Mouse (Mus musculus) megakaryocyte progenitor cell, adult 5-6 weeks (primary cell): ENCODE data around the gene Mgst2. TPM values are rescaled to one million over a fixed set of nuclear protein-coding genes. Genes with fewer than 3 reads are reported as not detected.

Experiments used
- ATAC-seq: replicated peaks from 2 replicates; pipeline ENCODE4 v1.8.0; 2016; ENCODE audit warnings: mild to moderate bottlenecking, moderate TSS enrichment, inconsistent platforms; ENCODE audit not compliant: poor library complexity
- total RNA-seq, 2 experiments: library from RNA; stranded (forward) in 1 of 2; stranded (reverse) in 1 of 2; fragments of 157-497, 149-512 nt in 1 of 2; fragments of 200-1000 nt in 1 of 2; gene quantifications; 2 replicates each; pipeline versions ENCODE4 v1.2.3 to v1.2.4; 2015 to 2017

Mgst2 gene
- total RNA-seq, 2 experiments from 2014 or later = 44.7 to 132 TPM

DNA sequence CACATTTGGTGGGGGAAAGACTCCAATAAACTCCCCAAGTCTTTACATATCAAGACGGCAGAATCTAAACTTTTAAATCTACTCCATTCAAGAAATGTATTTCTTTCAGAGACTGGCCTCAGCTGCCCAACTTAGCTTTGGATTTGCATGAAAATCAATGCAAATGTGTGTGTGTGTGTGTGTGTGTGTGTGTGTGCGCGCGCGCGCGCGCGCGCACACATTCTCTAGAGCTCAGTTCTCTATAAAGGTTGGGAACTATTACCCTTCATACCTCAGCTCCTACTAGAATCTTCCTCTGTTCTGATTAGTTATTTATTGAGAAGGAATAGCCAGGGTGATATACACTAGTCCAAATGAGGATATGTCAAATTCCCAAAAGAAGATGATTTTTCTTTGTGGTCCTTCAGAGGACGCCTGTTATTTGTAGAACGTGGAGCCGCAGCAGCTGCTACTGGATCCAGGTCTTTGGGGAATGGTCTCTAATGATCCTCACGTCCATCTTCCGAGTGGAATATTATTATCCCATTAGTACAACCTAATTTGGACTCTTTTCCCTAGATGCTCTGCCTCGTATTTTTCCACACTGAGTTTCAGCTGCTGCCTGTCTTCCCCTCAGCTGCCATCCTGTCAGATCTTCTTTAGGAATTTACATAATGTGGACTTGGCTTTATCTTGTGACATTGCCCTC, 71.9 kb downstream of the Mgst2 start:
- ATAC-seq = no peak

Other genes with a start within 250 kb of the Mgst2 start
- 126 and 131 TPM in 2 replicates for gene Naa15, start 245.2 kb upstream of the Mgst2 start, total RNA-seq (2015)
- gene Naa15, start 245.2 kb upstream of the Mgst2 start, total RNA-seq (2017) = 69.8 and 118 TPM in 2 replicates
- 8.4 and 12.2 TPM in 2 replicates for gene Rab33b, start 176.4 kb upstream of the Mgst2 start, total RNA-seq (2015)
- 9.1 and 13.3 TPM in 2 replicates for gene Rab33b, start 176.4 kb upstream of the Mgst2 start, total RNA-seq (2017)
- 38.2 and 38.9 TPM in 2 replicates for gene Setd7, start 99.5 kb upstream of the Mgst2 start, total RNA-seq (2015)
- gene Setd7, start 99.5 kb upstream of the Mgst2 start, total RNA-seq (2017) = 25.8 and 30.2 TPM in 2 replicates